Mouse (Mus musculus): ENCODE measurements around the gene Rrm2. TPM values are rescaled to one million over a fixed set of nuclear protein-coding genes. Genes with fewer than 3 reads are reported as not detected.

Gene Rrm2
- polyA plus RNA-seq, 1 experiment from 2014 or later, result 120 TPM

- Histone ChIP-seq H3K36me3 (ENCODE audit: control insufficient read depth, insufficient read depth, low read length) (no peaks in the 10 kb centered on the region), H3K27ac (replicated peaks; ENCODE audit: low read depth, low read length) (peak overlapping the region; percentile 65), H3K4me1 (ENCODE audit: control insufficient read depth, insufficient read depth, low read length) (peaks cover 21% of the 10 kb centered on the region), H3K9ac (ENCODE audit: low read depth, low read length) (no peak overlapping the region), H3K9me3 (ENCODE audit: control insufficient read depth, low read length) (no peaks in the 10 kb centered on the region), H3K4me3 (ENCODE audit: low read depth, low read length) (no peak overlapping the region), H3K27me3 (replicated peaks; ENCODE audit: control insufficient read depth, insufficient read depth, low read length) (peaks cover 11% of the 10 kb centered on the region), H3K4me2 (ENCODE audit: low read depth, low read length) (peak overlapping the region; percentile 93; the same call in 1 of the 2 replicates)
- WGBS, result 31% methylated on average over 8 of the region's 8 CpGs
- DNase-seq (ENCODE audit: low spot score) (peak; percentile 90), ATAC-seq (ENCODE audit: low read depth) (peak; percentile 69)
These were observed 25.5 kb upstream of the Rrm2 start for GRCm38 (mm10) chr12:24682563-24682962.

- H3K27me3 ChIP-seq (replicated peaks; ENCODE audit: control insufficient read depth, insufficient read depth, low read length), result peaks cover 11% of the 10 kb centered on the region
- no peak for ATAC-seq (ENCODE audit: low read depth)
- H3K4me3 ChIP-seq (ENCODE audit: low read depth, low read length), result no peak overlapping the region
- H3K36me3 ChIP-seq (ENCODE audit: control insufficient read depth, insufficient read depth, low read length), result no peaks in the 10 kb centered on the region
- H3K9me3 ChIP-seq (ENCODE audit: control insufficient read depth, low read length), result no peaks in the 10 kb centered on the region
- H3K4me1 ChIP-seq (ENCODE audit: control insufficient read depth, insufficient read depth, low read length), result peaks cover 21% of the 10 kb centered on the region
- H3K4me2 ChIP-seq (ENCODE audit: low read depth, low read length), result no peak overlapping the region
- WGBS, result 72% methylated on average over 7 of the region's 7 CpGs
- DNase-seq (ENCODE audit: low spot score), result no peak
- H3K9ac ChIP-seq (ENCODE audit: low read depth, low read length), result no peak overlapping the region
- no peak overlapping the region for H3K27ac ChIP-seq (replicated peaks; ENCODE audit: low read depth, low read length)
These were observed 24.6 kb upstream of the Rrm2 start for GRCm38 (mm10) chr12:24683461-24683860.

- H3K4me2 ChIP-seq (ENCODE audit: low read depth, low read length), result no peak overlapping the region
- H3K27ac ChIP-seq (replicated peaks; ENCODE audit: low read depth, low read length), result no peak overlapping the region
- H3K36me3 ChIP-seq (ENCODE audit: control insufficient read depth, insufficient read depth, low read length), result no peaks in the 10 kb centered on the region
- peaks cover 11% of the 10 kb centered on the region for H3K27me3 ChIP-seq (replicated peaks; ENCODE audit: control insufficient read depth, insufficient read depth, low read length)
- DNase-seq (ENCODE audit: low spot score), result no peak
- H3K9me3 ChIP-seq (ENCODE audit: control insufficient read depth, low read length), result no peaks in the 10 kb centered on the region
- no peak for ATAC-seq (ENCODE audit: low read depth)
- H3K4me1 ChIP-seq (ENCODE audit: control insufficient read depth, insufficient read depth, low read length), result peaks cover 14% of the 10 kb centered on the region
- H3K4me3 ChIP-seq (ENCODE audit: low read depth, low read length), result no peak overlapping the region
- WGBS, result 88% methylated on average over 6 of the region's 6 CpGs
- no peak overlapping the region for H3K9ac ChIP-seq (ENCODE audit: low read depth, low read length)
These were observed 21.9 kb upstream of the Rrm2 start for GRCm38 (mm10) chr12:24686038-24686695.

GRCm38 (mm10) chr12:24686696-24687346 is 21.2 kb upstream of the Rrm2 start:
- Histone ChIP-seq H3K4me3 (ENCODE audit: low read depth, low read length) (no peak overlapping the region), H3K9ac (ENCODE audit: low read depth, low read length) (no peak overlapping the region), H3K36me3 (ENCODE audit: control insufficient read depth, insufficient read depth, low read length) (no peaks in the 10 kb centered on the region), H3K27ac (replicated peaks; ENCODE audit: low read depth, low read length) (no peak overlapping the region), H3K9me3 (ENCODE audit: control insufficient read depth, low read length) (no peaks in the 10 kb centered on the region), H3K4me2 (ENCODE audit: low read depth, low read length) (no peak overlapping the region), H3K4me1 (ENCODE audit: control insufficient read depth, insufficient read depth, low read length) (peaks cover 8% of the 10 kb centered on the region), H3K27me3 (replicated peaks; ENCODE audit: control insufficient read depth, insufficient read depth, low read length) (peaks cover 4% of the 10 kb centered on the region)
- ATAC-seq (ENCODE audit: low read depth), result no peak
- no peak for DNase-seq (ENCODE audit: low spot score)
- WGBS, result 73% methylated on average over 11 of the region's 11 CpGs

- no peaks in the 10 kb centered on the region for H3K27me3 ChIP-seq (replicated peaks; ENCODE audit: control insufficient read depth, insufficient read depth, low read length)
- no peaks in the 10 kb centered on the region for H3K36me3 ChIP-seq (ENCODE audit: control insufficient read depth, insufficient read depth, low read length)
- H3K27ac ChIP-seq (replicated peaks; ENCODE audit: low read depth, low read length), result no peak overlapping the region
- H3K4me2 ChIP-seq (ENCODE audit: low read depth, low read length), result no peak overlapping the region
- no peaks in the 10 kb centered on the region for H3K9me3 ChIP-seq (ENCODE audit: control insufficient read depth, low read length)
- no peak for DNase-seq (ENCODE audit: low spot score)
- WGBS, result 71% methylated on average over 3 of the region's 3 CpGs
- no peak overlapping the region for H3K9ac ChIP-seq (ENCODE audit: low read depth, low read length)
- no peaks in the 10 kb centered on the region for H3K4me1 ChIP-seq (ENCODE audit: control insufficient read depth, insufficient read depth, low read length)
- no peak overlapping the region for H3K4me3 ChIP-seq (ENCODE audit: low read depth, low read length)
- no peak for ATAC-seq (ENCODE audit: low read depth)
These were observed 17.7 kb upstream of the Rrm2 start for GRCm38 (mm10) chr12:24690351-24690750.

- no peaks in the 10 kb centered on the region for H3K9me3 ChIP-seq (ENCODE audit: control insufficient read depth, low read length)
- 41% methylated on average over 16 of the region's 16 CpGs for WGBS
- H3K4me1 ChIP-seq (ENCODE audit: control insufficient read depth, insufficient read depth, low read length), result no peaks in the 10 kb centered on the region
- H3K9ac ChIP-seq (ENCODE audit: low read depth, low read length), result peak overlapping the region; percentile 38; the same call in 1 of the 2 replicates
- ATAC-seq (ENCODE audit: low read depth), result peak; percentile 82
- H3K27ac ChIP-seq (replicated peaks; ENCODE audit: low read depth, low read length), result no peak overlapping the region
- no peaks in the 10 kb centered on the region for H3K27me3 ChIP-seq (replicated peaks; ENCODE audit: control insufficient read depth, insufficient read depth, low read length)
- H3K36me3 ChIP-seq (ENCODE audit: control insufficient read depth, insufficient read depth, low read length), result no peaks in the 10 kb centered on the region
- H3K4me2 ChIP-seq (ENCODE audit: low read depth, low read length), result no peak overlapping the region
- no peak overlapping the region for H3K4me3 ChIP-seq (ENCODE audit: low read depth, low read length)
- peak; percentile 80 for DNase-seq (ENCODE audit: low spot score)
These were observed 11.2 kb upstream of the Rrm2 start for GRCm38 (mm10) chr12:24696500-24697483.

- H3K4me2 ChIP-seq (ENCODE audit: low read depth, low read length), result no peak overlapping the region
- H3K36me3 ChIP-seq (ENCODE audit: control insufficient read depth, insufficient read depth, low read length), result no peaks in the 10 kb centered on the region
- ATAC-seq (ENCODE audit: low read depth), result no peak
- H3K27ac ChIP-seq (replicated peaks; ENCODE audit: low read depth, low read length), result no peak overlapping the region
- no peaks in the 10 kb centered on the region for H3K9me3 ChIP-seq (ENCODE audit: control insufficient read depth, low read length)
- no peak for DNase-seq (ENCODE audit: low spot score)
- 56% methylated on average over 8 of the region's 8 CpGs for WGBS
- no peaks in the 10 kb centered on the region for H3K4me1 ChIP-seq (ENCODE audit: control insufficient read depth, insufficient read depth, low read length)
- no peak overlapping the region for H3K4me3 ChIP-seq (ENCODE audit: low read depth, low read length)
- peak overlapping the region; percentile 38; the same call in 1 of the 2 replicates for H3K9ac ChIP-seq (ENCODE audit: low read depth, low read length)
- H3K27me3 ChIP-seq (replicated peaks; ENCODE audit: control insufficient read depth, insufficient read depth, low read length), result no peaks in the 10 kb centered on the region
These were observed 10.4 kb upstream of the Rrm2 start for GRCm38 (mm10) chr12:24697484-24698204.

- WGBS, result 85% methylated on average over 3 of the region's 3 CpGs
These were observed 9.5 kb upstream of the Rrm2 start for GRCm38 (mm10) chr12:24698514-24698913.

More at GRCm38 (mm10) chr12:24698514-24698913, 9.5 kb upstream of the Rrm2 start:
- Histone ChIP-seq H3K27me3 (replicated peaks; ENCODE audit: control insufficient read depth, insufficient read depth, low read length) (no peaks in the 10 kb centered on the region), H3K4me2 (ENCODE audit: low read depth, low read length) (no peak overlapping the region), H3K9ac (ENCODE audit: low read depth, low read length) (no peak overlapping the region), H3K36me3 (ENCODE audit: control insufficient read depth, insufficient read depth, low read length) (no peaks in the 10 kb centered on the region), H3K4me3 (ENCODE audit: low read depth, low read length) (no peak overlapping the region), H3K4me1 (ENCODE audit: control insufficient read depth, insufficient read depth, low read length) (no peaks in the 10 kb centered on the region), H3K27ac (replicated peaks; ENCODE audit: low read depth, low read length) (no peak overlapping the region), H3K9me3 (ENCODE audit: control insufficient read depth, low read length) (no peaks in the 10 kb centered on the region)
- DNase-seq (ENCODE audit: low spot score), result no peak
- ATAC-seq (ENCODE audit: low read depth), result no peak

Data from embryonic facial prominence, embryonic 14.5 days (tissue).